Mouse (Mus musculus) ES-E14 (cell line): ENCODE data around the gene Inmt.

Experiments used
- HCFC1 ChIP-seq: IDR thresholded peaks from 2 replicates; pipeline ENCODE4 v1.6.1; 2012; ENCODE audit warnings: low read length, inconsistent platforms, borderline replicate concordance; ENCODE audit not compliant: insufficient read depth
- MAFK ChIP-seq: IDR thresholded peaks from 2 replicates; pipeline ENCODE4 v1.6.1; 2014; ENCODE audit warnings: mild to moderate bottlenecking, low read depth, low read length, inconsistent platforms; ENCODE audit not compliant: insufficient read depth
- ZC3H11A ChIP-seq: IDR thresholded peaks from 2 replicates; pipeline ENCODE4 v1.6.1; 2012; ENCODE audit warnings: low read depth, mild to moderate bottlenecking, inconsistent platforms, low read length, borderline replicate concordance

DNA sequence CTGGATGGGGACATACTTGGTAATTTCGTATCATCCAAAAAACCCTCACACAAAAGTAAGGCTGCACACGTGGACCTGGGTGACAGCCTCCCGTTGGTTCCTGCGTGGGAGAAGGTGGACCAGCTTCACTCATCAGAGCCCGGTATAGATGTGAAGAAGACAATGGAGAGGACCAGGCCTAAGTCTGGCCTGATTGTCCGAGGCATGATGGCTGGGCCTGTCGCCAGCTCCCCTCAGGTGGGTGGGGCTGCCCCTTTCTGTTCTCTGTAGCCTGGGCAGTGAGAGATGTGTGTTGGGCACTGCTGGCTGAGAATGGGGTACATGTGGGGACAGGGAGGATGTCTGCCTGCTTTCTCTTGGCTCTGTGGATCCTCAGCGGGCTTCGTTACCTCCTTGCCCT lies 43.4 kb upstream of the Inmt start:
- TF ChIP-seq HCFC1 (no peak), ZC3H11A (no peak), MAFK (no peak)
